Mouse (Mus musculus): Measurements from ENCODE around the gene Slc24a3. TPM values are rescaled to one million over a fixed set of nuclear protein-coding genes. Genes with fewer than 3 reads are reported as not detected.

Gene Slc24a3
- polyA plus RNA-seq, 1 experiment from 2014 or later, result 0.64 TPM

DNA sequence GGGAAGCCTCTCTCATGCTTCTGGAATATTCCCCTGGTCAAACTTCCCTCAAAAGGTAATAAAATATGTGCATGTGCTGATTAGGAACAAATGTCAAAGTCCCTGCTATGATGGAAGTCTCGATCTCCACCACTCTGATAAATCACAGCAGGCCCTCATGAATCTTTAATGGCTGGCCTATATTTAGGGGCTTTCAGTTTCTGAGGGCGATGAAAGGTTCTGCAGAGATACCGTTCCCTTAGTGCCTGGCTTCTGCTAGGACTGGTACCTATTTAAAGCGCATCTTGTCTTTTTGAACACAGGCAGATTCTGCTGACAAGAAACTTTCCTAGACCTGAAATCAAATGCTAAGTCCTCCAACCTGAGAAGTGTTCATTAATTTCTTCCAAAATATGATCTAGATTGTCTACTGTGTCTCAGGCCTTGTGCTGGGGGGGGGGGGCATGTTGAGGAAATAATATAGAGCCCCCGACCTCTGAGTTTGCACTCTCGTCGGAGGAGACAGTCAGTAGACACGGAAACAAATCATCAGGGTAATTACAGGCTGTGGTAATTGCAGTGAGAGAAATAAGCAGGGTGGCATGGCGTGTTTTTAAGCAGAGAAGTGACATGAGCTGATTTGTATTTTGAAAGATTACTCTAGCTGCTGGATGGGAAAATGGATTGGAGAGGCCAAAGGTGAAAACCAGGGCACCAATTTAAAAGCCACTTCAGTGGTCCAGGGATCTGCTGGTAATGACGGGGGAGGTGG is 230.1 kb downstream of the Slc24a3 start:
- 82% methylated on average over 10 of the region's 10 CpGs for WGBS
- Histone ChIP-seq H3K36me3 (no peaks in the 10 kb centered on the region), H3K4me3 (no peak overlapping the region), H3K9me3 (replicated peaks) (no peaks in the 10 kb centered on the region), H3K27me3 (ENCODE audit: low read depth, poor library complexity, severe bottlenecking) (no peaks in the 10 kb centered on the region), H3K27ac (replicated peaks) (no peak overlapping the region), H3K4me1 (peaks cover 22% of the 10 kb centered on the region)
- no peak for DNase-seq (ENCODE audit: low spot score)

DNA sequence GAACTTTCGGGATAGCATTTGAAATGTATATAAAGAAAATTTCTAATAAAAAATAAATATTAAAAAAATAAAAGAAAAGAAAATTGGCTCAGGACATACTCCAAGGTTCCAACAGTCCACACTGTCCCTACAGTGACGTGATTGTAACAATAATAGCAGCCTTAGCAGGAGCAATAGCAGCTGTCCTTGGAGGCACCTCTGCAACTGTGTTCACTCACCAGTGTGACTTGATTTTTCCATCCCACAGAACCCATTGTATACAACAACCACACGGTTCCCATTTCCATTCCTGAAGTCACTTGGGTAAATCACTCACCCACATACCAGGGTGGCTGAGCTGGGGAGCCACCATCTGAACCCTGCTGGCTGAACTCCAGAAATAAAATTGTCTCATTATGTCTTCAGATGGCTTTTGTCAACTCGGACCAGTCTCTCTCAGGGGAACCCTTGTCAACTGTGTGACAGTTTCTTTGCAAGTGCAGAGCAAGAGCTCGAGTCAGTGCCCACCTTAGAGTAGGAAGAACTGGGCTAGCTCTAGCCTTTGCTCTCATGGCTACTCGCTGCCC is 233.8 kb downstream of the Slc24a3 start:
- Histone ChIP-seq H3K27me3 (ENCODE audit: low read depth, poor library complexity, severe bottlenecking) (no peaks in the 10 kb centered on the region), H3K27ac (replicated peaks) (no peak overlapping the region), H3K36me3 (no peaks in the 10 kb centered on the region), H3K4me1 (peaks cover 35% of the 10 kb centered on the region), H3K4me3 (no peak overlapping the region), H3K9me3 (replicated peaks) (no peaks in the 10 kb centered on the region)
- WGBS, result 71% methylated on average over 6 of the region's 6 CpGs
- DNase-seq (ENCODE audit: low spot score), result no peak

DNA sequence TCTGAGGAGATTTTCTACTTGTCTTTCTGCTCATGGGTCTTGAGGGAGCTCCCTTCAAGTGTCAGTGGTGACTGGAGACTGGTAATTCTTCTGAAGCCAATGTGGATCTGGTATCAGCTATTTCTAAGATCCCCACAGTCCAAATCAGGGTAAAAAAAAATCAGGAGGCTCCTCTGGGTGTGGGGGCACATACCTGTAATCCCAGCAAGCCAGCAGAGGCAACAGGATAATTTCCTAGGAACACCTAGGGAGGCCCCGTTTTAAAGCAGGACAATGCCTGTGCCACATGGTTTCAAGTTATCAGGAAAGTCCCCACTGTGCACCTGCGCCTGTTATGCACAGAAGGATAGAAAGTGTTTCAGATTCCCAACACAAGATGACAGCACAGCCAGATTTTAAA is 234.4 kb downstream of the Slc24a3 start:
- H3K4me3 ChIP-seq, result no peak overlapping the region
- WGBS, result 86% methylated on average over 2 of the region's 2 CpGs
- DNase-seq (ENCODE audit: low spot score), result no peak

DNA sequence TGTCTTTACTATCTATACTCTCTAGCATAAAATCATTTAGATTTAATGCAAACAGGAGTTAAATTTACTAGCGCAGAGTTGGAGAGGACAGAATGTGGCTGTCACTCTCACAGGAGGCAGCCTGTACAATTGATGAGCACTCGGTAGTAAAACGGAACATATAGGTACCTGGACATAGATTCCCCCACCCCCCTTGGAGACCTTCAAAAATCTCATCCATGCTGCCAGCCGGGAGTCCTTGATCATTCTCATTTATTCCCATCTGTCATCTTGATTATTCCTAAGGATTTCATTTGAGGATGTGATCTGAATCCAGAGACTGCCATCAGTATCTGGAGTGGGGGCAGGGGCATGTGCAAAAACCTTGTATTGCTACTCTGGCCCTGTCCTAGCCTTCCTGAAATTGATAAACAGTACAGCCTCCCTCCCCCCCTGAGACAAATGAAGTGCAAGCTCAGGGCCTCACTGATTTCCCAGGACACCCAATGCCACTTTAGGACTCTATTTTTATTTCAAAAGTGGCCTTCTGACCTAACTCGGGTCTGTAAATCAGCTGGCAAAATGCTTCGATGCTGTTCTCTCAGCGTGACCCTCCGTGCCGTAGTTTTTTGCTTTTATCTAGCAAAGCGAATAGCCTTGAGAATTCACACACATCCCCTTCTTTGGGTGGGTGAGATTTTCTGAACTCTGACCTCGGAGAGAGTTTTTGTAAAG is 237.4 kb downstream of the Slc24a3 start:
- Histone ChIP-seq H3K4me3 (no peak overlapping the region), H3K27ac (replicated peaks) (peak overlapping the region; percentile 59), H3K4me1 (peaks cover 20% of the 10 kb centered on the region), H3K27me3 (ENCODE audit: low read depth, poor library complexity, severe bottlenecking) (no peaks in the 10 kb centered on the region), H3K36me3 (no peaks in the 10 kb centered on the region), H3K9me3 (replicated peaks) (no peaks in the 10 kb centered on the region)
- WGBS, result 34% methylated on average over 11 of the region's 11 CpGs
- DNase-seq (ENCODE audit: low spot score), result no peak

More for the DNA sequence above, 234.4 kb downstream of the Slc24a3 start:
- Histone ChIP-seq H3K9me3 (replicated peaks) (no peaks in the 10 kb centered on the region), H3K27ac (replicated peaks) (no peak overlapping the region), H3K36me3 (no peaks in the 10 kb centered on the region), H3K27me3 (ENCODE audit: low read depth, poor library complexity, severe bottlenecking) (no peaks in the 10 kb centered on the region), H3K4me1 (peaks cover 30% of the 10 kb centered on the region)

DNA sequence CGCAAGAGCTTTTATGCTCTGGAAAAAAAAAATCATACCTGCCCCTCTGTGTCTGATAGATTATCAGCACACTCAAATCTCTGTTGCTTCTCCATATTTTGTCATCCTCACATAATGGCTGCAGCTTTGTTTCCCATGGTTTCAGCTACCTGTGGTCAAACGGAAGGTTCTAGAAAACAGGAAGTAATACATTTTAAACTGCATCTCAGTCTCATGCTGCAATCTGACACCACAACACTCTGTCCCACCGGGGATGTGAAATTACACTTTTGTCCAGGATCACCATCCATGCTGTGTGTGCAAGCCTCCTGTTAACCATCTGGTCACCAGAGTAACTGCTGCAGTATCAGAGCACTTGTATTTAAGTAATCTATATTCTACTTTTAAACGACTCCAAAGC is 238.2 kb downstream of the Slc24a3 start:
- 55% methylated on average over 4 of the region's 4 CpGs for WGBS
- Histone ChIP-seq H3K27me3 (ENCODE audit: low read depth, poor library complexity, severe bottlenecking) (no peaks in the 10 kb centered on the region), H3K9me3 (replicated peaks) (no peaks in the 10 kb centered on the region), H3K4me3 (no peak overlapping the region), H3K27ac (replicated peaks) (0 out of 2 replicates have a peak overlapping the region, but pooled peaks have one; percentile 59), H3K36me3 (no peaks in the 10 kb centered on the region), H3K4me1 (peaks cover 25% of the 10 kb centered on the region)
- DNase-seq (ENCODE audit: low spot score), result no peak

DNA sequence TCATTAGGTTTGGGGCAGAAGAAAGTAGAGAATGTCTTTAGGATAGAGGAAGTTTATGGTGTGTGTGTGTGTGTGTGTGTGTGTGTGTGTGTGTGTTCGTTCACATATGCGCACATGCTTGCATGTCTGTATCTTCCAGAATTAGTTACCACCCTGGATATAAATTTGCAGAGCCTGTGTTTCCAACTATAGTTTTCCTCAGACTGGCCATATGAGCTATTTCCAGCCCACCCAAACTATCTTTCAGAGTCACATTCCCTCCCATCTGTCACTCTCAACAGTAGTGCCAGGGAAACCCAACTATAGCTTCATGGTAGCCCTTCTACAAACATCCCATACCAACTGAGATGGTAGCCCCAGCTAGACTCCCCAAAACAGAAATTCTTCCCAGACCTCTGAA is 250.2 kb downstream of the Slc24a3 start:
- WGBS, result 94% methylated on average over 2 of the region's 2 CpGs
- H3K4me1 ChIP-seq, result peaks cover 7% of the 10 kb centered on the region
- no peaks in the 10 kb centered on the region for H3K9me3 ChIP-seq (replicated peaks)
- no peak overlapping the region for H3K4me3 ChIP-seq
- DNase-seq (ENCODE audit: low spot score), result no peak
- no peaks in the 10 kb centered on the region for H3K36me3 ChIP-seq
- H3K27ac ChIP-seq (replicated peaks), result no peak overlapping the region
- H3K27me3 ChIP-seq (ENCODE audit: low read depth, poor library complexity, severe bottlenecking), result no peaks in the 10 kb centered on the region

DNA sequence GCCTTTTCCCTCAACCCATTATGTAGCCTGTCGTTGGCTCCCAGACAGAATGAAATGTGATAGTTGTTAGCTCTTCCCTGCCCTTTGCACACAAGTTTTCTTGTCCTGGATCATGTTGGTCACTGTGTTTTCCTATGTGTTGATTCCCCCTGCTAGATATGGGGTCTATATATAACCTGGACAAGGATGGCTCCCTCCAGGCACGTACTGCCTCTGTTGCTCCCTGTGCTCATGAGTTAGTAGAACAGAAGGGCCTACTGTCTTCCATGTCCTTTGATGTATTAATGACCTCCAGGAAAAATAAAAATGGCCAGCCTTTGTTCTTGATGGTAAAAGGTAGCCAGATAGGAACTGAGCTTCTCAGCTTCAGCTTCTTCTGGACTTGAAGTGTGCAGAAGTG is 251.5 kb downstream of the Slc24a3 start:
- no peak overlapping the region for H3K27ac ChIP-seq (replicated peaks)
- no peaks in the 10 kb centered on the region for H3K36me3 ChIP-seq
- H3K27me3 ChIP-seq (ENCODE audit: low read depth, poor library complexity, severe bottlenecking), result no peaks in the 10 kb centered on the region
- 90% methylated on average over 2 of the region's 2 CpGs for WGBS
- DNase-seq (ENCODE audit: low spot score), result no peak
- H3K9me3 ChIP-seq (replicated peaks), result no peaks in the 10 kb centered on the region
- H3K4me1 ChIP-seq, result peaks cover 7% of the 10 kb centered on the region
- H3K4me3 ChIP-seq, result no peak overlapping the region

DNA sequence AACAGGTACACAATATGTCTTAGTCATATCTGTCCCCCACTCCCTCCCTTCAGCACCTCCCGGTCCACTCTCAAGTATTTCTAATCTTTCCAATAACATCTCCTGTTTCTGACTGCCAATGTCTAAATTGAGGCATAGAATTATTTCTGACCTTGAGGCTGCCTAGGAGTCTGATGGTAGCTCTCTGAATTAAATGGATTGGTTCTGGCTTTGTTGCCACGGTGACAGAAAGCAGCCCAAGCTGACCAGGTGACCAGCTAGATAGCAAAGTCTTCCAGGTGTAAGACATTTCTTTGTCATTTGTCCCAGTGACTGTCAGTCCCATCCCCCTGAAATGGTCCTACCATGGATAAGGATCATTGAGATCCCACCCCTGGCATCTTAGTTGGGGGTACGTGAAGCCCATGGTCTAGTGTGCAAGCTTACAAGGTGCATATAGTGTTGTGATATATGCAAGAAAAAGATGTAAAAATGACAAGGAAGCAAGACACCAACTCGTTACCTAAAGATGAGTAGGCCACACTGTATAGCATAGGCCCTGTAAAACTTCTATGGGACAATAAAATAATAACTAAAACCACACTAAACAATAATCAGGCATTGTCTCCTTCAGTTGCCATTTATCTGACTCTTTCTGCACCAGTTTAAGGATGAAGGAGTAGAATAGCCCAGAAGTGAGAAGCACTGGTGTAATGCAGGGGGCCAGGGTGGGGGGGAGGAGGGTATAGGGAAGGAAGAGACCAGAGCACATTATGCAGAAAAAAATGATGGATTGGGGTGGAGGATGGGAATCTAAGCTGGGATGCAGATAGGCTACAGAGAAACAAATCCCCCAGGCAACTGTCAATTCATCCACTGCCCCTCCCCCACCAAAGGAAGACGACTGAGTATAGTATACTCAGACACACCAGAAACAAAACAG is 253.7 kb downstream of the Slc24a3 start:
- Histone ChIP-seq H3K27ac (replicated peaks) (no peak overlapping the region), H3K4me3 (no peak overlapping the region), H3K4me1 (peaks cover 7% of the 10 kb centered on the region), H3K9me3 (replicated peaks) (no peaks in the 10 kb centered on the region), H3K36me3 (no peaks in the 10 kb centered on the region), H3K27me3 (ENCODE audit: low read depth, poor library complexity, severe bottlenecking) (no peaks in the 10 kb centered on the region)
- 78% methylated on average over 5 of the region's 5 CpGs for WGBS
- no peak for DNase-seq (ENCODE audit: low spot score)

DNA sequence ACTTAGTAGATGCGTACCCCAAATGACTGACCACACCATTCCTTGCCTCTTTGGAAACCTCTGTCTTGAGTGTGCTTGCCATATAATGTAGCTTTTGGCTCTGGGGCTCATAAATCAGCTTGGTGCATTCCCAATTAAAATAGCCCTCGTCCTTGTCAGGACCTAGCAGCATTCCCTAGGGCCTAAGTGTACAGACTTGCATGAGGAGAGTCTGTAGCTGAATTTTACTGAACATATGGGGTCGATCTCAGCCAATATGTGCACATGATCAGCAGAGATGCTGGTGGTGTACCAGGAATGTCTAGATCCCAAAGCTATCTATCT is 254.3 kb downstream of the Slc24a3 start:
- Histone ChIP-seq H3K36me3 (no peaks in the 10 kb centered on the region), H3K4me3 (no peak overlapping the region), H3K27ac (replicated peaks) (no peak overlapping the region), H3K27me3 (ENCODE audit: low read depth, poor library complexity, severe bottlenecking) (no peaks in the 10 kb centered on the region), H3K4me1 (peaks cover 7% of the 10 kb centered on the region), H3K9me3 (replicated peaks) (no peaks in the 10 kb centered on the region)
- WGBS, result 85% methylated on average over 3 of the region's 3 CpGs
- DNase-seq (ENCODE audit: low spot score), result no peak

DNA sequence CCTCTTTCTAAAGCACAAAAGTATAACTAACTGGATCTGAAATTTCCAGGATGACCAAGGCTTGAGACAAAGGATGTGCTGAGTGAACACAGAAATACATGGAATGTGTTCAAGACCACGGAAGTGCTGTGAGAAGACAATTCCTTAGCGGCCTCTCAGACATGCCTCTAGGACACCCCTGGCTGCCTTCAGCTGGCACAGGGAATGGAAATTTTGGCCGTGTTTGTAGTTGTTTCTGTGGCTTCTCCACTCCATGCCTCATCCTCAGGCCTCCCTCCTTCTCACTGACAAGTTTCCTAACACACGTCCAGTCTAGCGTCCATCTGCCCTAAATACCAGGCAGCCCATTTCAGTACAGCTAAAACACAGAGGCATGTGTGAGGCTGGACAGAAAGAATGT is 262.4 kb downstream of the Slc24a3 start:
- Histone ChIP-seq H3K36me3 (no peaks in the 10 kb centered on the region), H3K27ac (replicated peaks) (no peak overlapping the region), H3K4me3 (no peak overlapping the region), H3K27me3 (ENCODE audit: low read depth, poor library complexity, severe bottlenecking) (no peaks in the 10 kb centered on the region), H3K4me1 (no peaks in the 10 kb centered on the region), H3K9me3 (replicated peaks) (no peaks in the 10 kb centered on the region)
- 94% methylated on average over 5 of the region's 5 CpGs for WGBS
- no peak for DNase-seq (ENCODE audit: low spot score)

DNA sequence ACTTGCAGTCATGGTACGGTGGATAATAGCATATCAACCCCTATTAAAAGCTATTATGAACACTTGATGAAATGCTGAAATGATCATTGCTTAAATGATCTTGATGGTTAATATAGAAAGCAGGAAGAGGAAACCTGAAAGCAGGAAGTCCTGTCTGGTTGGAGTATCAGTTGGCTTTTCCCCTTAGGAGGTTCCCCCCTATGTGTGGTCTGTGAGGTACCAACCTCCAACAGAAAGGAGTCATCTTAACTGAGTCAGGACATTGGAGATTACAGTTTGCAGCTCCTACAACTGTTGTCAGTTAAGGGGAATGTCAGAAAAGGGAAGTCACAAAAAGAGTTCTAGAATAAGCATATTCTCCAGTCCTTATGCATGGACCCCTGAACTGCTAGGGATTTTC is 266.5 kb downstream of the Slc24a3 start:
- no peak overlapping the region for H3K27ac ChIP-seq (replicated peaks)
- H3K36me3 ChIP-seq, result no peaks in the 10 kb centered on the region
- no peaks in the 10 kb centered on the region for H3K9me3 ChIP-seq (replicated peaks)
- H3K4me1 ChIP-seq, result peaks cover 9% of the 10 kb centered on the region
- no peak for DNase-seq (ENCODE audit: low spot score)
- H3K4me3 ChIP-seq, result no peak overlapping the region
- WGBS, result 91% methylated on average over 1 of the region's 1 CpGs
- H3K27me3 ChIP-seq (ENCODE audit: low read depth, poor library complexity, severe bottlenecking), result no peaks in the 10 kb centered on the region

DNA sequence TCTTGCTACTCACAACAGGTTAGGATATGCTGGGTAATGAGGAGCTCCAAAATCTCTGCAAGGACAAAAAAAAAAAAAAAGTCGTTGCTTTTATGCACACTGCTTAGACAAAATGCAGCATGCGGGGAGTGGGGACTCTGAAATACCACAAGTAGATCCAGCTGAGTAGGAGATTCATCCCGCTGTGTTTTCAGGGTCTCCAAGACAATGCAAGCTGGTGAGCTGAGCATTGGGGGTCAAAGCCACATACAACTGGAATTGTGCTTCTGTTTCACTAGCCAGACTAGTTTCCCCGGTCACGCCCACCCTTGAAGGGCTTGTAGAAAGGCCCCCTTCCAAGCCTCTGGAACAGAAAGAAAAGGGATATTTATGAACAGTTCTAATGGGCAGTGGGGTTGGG is 270.8 kb downstream of the Slc24a3 start:
- no peak overlapping the region for H3K27ac ChIP-seq (replicated peaks)
- no peak for DNase-seq (ENCODE audit: low spot score)
- H3K27me3 ChIP-seq (ENCODE audit: low read depth, poor library complexity, severe bottlenecking), result no peaks in the 10 kb centered on the region
- H3K4me1 ChIP-seq, result peaks cover 10% of the 10 kb centered on the region
- WGBS, result 50% methylated on average over 5 of the region's 5 CpGs
- H3K36me3 ChIP-seq, result no peaks in the 10 kb centered on the region
- no peaks in the 10 kb centered on the region for H3K9me3 ChIP-seq (replicated peaks)
- no peak overlapping the region for H3K4me3 ChIP-seq

All from midbrain, embryonic 10.5 days (tissue).